In the genomic region with DNA sequence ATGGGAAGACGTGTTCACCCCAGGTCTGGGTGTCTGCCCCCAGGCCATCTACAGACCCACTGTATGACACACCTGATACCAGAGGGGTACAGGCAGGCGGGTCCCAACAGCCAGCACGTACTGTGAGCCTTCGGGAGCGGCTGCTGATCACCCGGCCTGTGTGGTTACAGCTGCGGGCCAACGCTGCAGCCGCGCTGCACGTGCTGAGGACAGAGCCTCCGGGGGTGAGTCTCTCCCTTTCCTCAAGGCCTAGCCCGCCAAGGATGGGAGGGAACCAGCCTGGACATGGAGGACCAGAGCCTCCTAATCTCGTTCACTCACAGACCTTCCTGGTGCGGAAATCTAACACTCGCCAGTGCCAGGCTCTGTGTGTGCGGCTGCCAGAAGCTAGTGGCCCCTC, we compare ENCODE assay signal across 9 mouse cellular contexts. TPM values are rescaled to one million over a fixed set of nuclear protein-coding genes. Genes with fewer than 3 reads are reported as not detected.
DNase-seq lines count a peak whose midpoint lies in the region; ATAC-seq and TF ChIP-seq lines count a peak whose summit lies in the region.
"Had no signal": no experiment of that assay in that cellular context is flagged by ENCODE, and none has a peak within 500 bp of the region (broad histone marks: within the 10 kb centered on the region; RNA-seq: fewer than 3 reads in every experiment).

No protein-coding gene starts in this region.

- H3K36me3 ChIP-seq in forebrain, embryonic 10.5 days (replicated peaks) = peaks cover 39% of the 10 kb centered on the region
- peaks cover 33% of the 10 kb centered on the region for H3K36me3 ChIP-seq in forebrain, embryonic 15.5 days
- H3K36me3 ChIP-seq in E14TG2a.4 (ENCODE audit: insufficient read depth, low read length) = peaks cover 63% of the 10 kb centered on the region
- H3K36me3 ChIP-seq in forebrain, postnatal 0 days (ENCODE audit: insufficient read depth) = peaks cover 34% of the 10 kb centered on the region
- peaks cover 38% of the 10 kb centered on the region for H3K36me3 ChIP-seq in liver, embryonic 12.5 days

- H3K4me3 ChIP-seq in forebrain, embryonic 10.5 days = peak overlapping the region; percentile 37
- no peak overlapping the region for H3K4me3 ChIP-seq in forebrain, embryonic 15.5 days
- H3K4me3 ChIP-seq in E14TG2a.4 (replicated peaks; ENCODE audit: low read length) = peak overlapping the region; percentile 77
- H3K4me3 ChIP-seq in forebrain, postnatal 0 days (ENCODE audit: low read depth, low read length) = no peak overlapping the region
- peak overlapping the region; percentile 12; the same call in 1 of the 2 replicates for H3K4me3 ChIP-seq in liver, embryonic 12.5 days

- H3K9ac ChIP-seq in forebrain, embryonic 15.5 days (replicated peaks) = no peak overlapping the region
- no peak overlapping the region for H3K9ac ChIP-seq in forebrain, postnatal 0 days
- no peak overlapping the region for H3K9ac ChIP-seq in liver, embryonic 12.5 days

- H3K27ac ChIP-seq in forebrain, embryonic 10.5 days = peak overlapping the region; percentile 69
- H3K27ac ChIP-seq in forebrain, embryonic 15.5 days (replicated peaks) = no peak overlapping the region
- no peak overlapping the region for H3K27ac ChIP-seq in forebrain, postnatal 0 days (ENCODE audit: low read depth, low read length)
- no peak overlapping the region for H3K27ac ChIP-seq in liver, embryonic 12.5 days

- ATAC-seq in forebrain, embryonic 15.5 days (replicated peaks) = no peak
- no peak for ATAC-seq in forebrain, postnatal 0 days
- ATAC-seq in liver, embryonic 12.5 days = 0 out of 2 replicates have a peak, but pooled peaks have one; percentile 10

- no peak for TF ChIP-seq CTCF in E14TG2a.4 (conservative IDR thresholded peaks at IDR 0.05; ENCODE audit: low read length)
- TF ChIP-seq CTCF in forebrain, postnatal 0 days (IDR thresholded peaks at IDR 0.05; ENCODE audit: low read depth) = no peak

- H3K4me1 ChIP-seq in forebrain, embryonic 10.5 days = peaks cover 44% of the 10 kb centered on the region
- peaks cover 20% of the 10 kb centered on the region for H3K4me1 ChIP-seq in forebrain, embryonic 15.5 days
- peaks cover 76% of the 10 kb centered on the region for H3K4me1 ChIP-seq in E14TG2a.4 (replicated peaks; ENCODE audit: low read depth, low read length)
- H3K4me1 ChIP-seq in forebrain, postnatal 0 days (ENCODE audit: insufficient read depth) = peaks cover 7% of the 10 kb centered on the region; the same call in 1 of the 2 replicates
- H3K4me1 ChIP-seq in liver, embryonic 12.5 days = peaks cover 19% of the 10 kb centered on the region

- H3K27me3 ChIP-seq in forebrain, embryonic 10.5 days (ENCODE audit: poor library complexity, severe bottlenecking) = peaks cover 46% of the 10 kb centered on the region
- peaks cover 35% of the 10 kb centered on the region for H3K27me3 ChIP-seq in forebrain, embryonic 15.5 days
- H3K27me3 ChIP-seq in E14TG2a.4 (ENCODE audit: insufficient read depth, low read length) = peaks cover 35% of the 10 kb centered on the region
- H3K27me3 ChIP-seq in forebrain, postnatal 0 days (ENCODE audit: insufficient read depth, low read length) = no peaks in the 10 kb centered on the region
- peaks cover 56% of the 10 kb centered on the region for H3K27me3 ChIP-seq in liver, embryonic 12.5 days (replicated peaks)

- WGBS in forebrain, embryonic 10.5 days = 8% methylated on average over 17 of the region's 17 CpGs
- WGBS in forebrain, embryonic 15.5 days = 7% methylated on average over 17 of the region's 17 CpGs
- WGBS in forebrain, postnatal 0 days = 14% methylated on average over 17 of the region's 17 CpGs
- WGBS in liver, embryonic 12.5 days (ENCODE audit: insufficient replicate concordance) = 14% methylated on average over 17 of the region's 17 CpGs

- H3K9me3 ChIP-seq in forebrain, embryonic 10.5 days = no peaks in the 10 kb centered on the region
- H3K9me3 ChIP-seq in forebrain, embryonic 15.5 days = no peaks in the 10 kb centered on the region
- no peaks in the 10 kb centered on the region for H3K9me3 ChIP-seq in E14TG2a.4 (ENCODE audit: low read length)
- no peaks in the 10 kb centered on the region for H3K9me3 ChIP-seq in forebrain, postnatal 0 days (ENCODE audit: low read length)
- H3K9me3 ChIP-seq in liver, embryonic 12.5 days (replicated peaks) = no peaks in the 10 kb centered on the region
- H3K9me3 ChIP-seq: G1E had no signal

- no peak overlapping the region for H3K4me2 ChIP-seq in forebrain, embryonic 15.5 days (replicated peaks)
- 0 out of 2 replicates have a peak overlapping the region, but pooled peaks have one; percentile 1 for H3K4me2 ChIP-seq in forebrain, postnatal 0 days (ENCODE audit: low read depth)
- H3K4me2 ChIP-seq in liver, embryonic 12.5 days = peak overlapping the region; percentile 40

- DNase-seq in forebrain, embryonic 10.5 days (ENCODE audit: extremely low spot score, low spot score) = no peak
- no peak for DNase-seq in forebrain, postnatal 0 days
- no peak for DNase-seq in c-Kit-positive CD71-positive TER-119-positive erythroid progenitor cells, embryonic 14.5 days (ENCODE audit: low spot score)
- no peak for DNase-seq in layer of hippocampus, adult 9-10 months (ENCODE audit: low spot score)
- no peak for DNase-seq in urinary bladder, adult 18-20 months (ENCODE audit: low spot score in 2 of 2)

RNA-seq across cellular contexts. Expression of gene Rin1, which starts 0.8 kb away (rescaled TPM):
- 2.7 and 3.7 TPM in 2 replicates for polyA plus RNA-seq in forebrain, embryonic 10.5 days (2016; fragmentation: Nextera tagmentation; extraction: Ambion mirVana)
- polyA plus RNA-seq in forebrain, embryonic 15.5 days (2015; fragmentation: Nextera tagmentation; extraction: Ambion mirVana) = 0.97 and 2.0 TPM in 2 replicates
- 3.0 and 9.8 TPM in 2 replicates for total RNA-seq in forebrain, postnatal 0 days (2014; rRNA removed)
- 1.7 and 2.4 TPM in 2 replicates for polyA plus RNA-seq in forebrain, postnatal 0 days (2015; fragmentation: Nextera tagmentation; extraction: Ambion mirVana)
- 0.50 and 0.92 TPM in 2 replicates for polyA plus RNA-seq in liver, embryonic 12.5 days (2016; fragmentation: Nextera tagmentation; extraction: Ambion mirVana)

RNA-seq across cellular contexts. Expression of gene Brms1, which starts 9.9 kb away (rescaled TPM):
- polyA plus RNA-seq in forebrain, embryonic 10.5 days (2016; fragmentation: Nextera tagmentation; extraction: Ambion mirVana) = 83.0 and 84.2 TPM in 2 replicates
- polyA plus RNA-seq in forebrain, embryonic 15.5 days (2015; fragmentation: Nextera tagmentation; extraction: Ambion mirVana) = 52.8 and 55.5 TPM in 2 replicates
- total RNA-seq in forebrain, postnatal 0 days (2014; rRNA removed) = 9.5 and 15.5 TPM in 2 replicates
- 27.6 and 29.3 TPM in 2 replicates for polyA plus RNA-seq in forebrain, postnatal 0 days (2015; fragmentation: Nextera tagmentation; extraction: Ambion mirVana)
- 40.4 TPM in 2 replicates for polyA plus RNA-seq in liver, embryonic 12.5 days (2016; fragmentation: Nextera tagmentation; extraction: Ambion mirVana)

RNA-seq across cellular contexts. Expression of gene AC124502.3, which starts 12.3 kb away (rescaled TPM):
- 2.8 and 3.6 TPM in 2 replicates for polyA plus RNA-seq in forebrain, embryonic 10.5 days (2016; fragmentation: Nextera tagmentation; extraction: Ambion mirVana)
- 3.3 and 4.0 TPM in 2 replicates for polyA plus RNA-seq in forebrain, embryonic 15.5 days (2015; fragmentation: Nextera tagmentation; extraction: Ambion mirVana)
- 3.0 and 7.0 TPM in 2 replicates for total RNA-seq in forebrain, postnatal 0 days (2014; rRNA removed)
- 1.4 and 2.0 TPM in 2 replicates for polyA plus RNA-seq in forebrain, postnatal 0 days (2015; fragmentation: Nextera tagmentation; extraction: Ambion mirVana)
- 0.20 and 0.23 TPM in 2 replicates for polyA plus RNA-seq in liver, embryonic 12.5 days (2016; fragmentation: Nextera tagmentation; extraction: Ambion mirVana)

RNA-seq across cellular contexts. Expression of gene B4gat1, which starts 12.4 kb away (rescaled TPM):
- 36.2 and 38.4 TPM in 2 replicates for polyA plus RNA-seq in forebrain, embryonic 10.5 days (2016; fragmentation: Nextera tagmentation; extraction: Ambion mirVana)
- 51.3 and 54.4 TPM in 2 replicates for polyA plus RNA-seq in forebrain, embryonic 15.5 days (2015; fragmentation: Nextera tagmentation; extraction: Ambion mirVana)
- 85.9 and 111 TPM in 2 replicates for total RNA-seq in forebrain, postnatal 0 days (2014; rRNA removed)
- 93.0 and 128 TPM in 2 replicates for polyA plus RNA-seq in forebrain, postnatal 0 days (2015; fragmentation: Nextera tagmentation; extraction: Ambion mirVana)
- 10.9 and 13.2 TPM in 2 replicates for polyA plus RNA-seq in liver, embryonic 12.5 days (2016; fragmentation: Nextera tagmentation; extraction: Ambion mirVana)

RNA-seq across cellular contexts. Expression of gene Cd248, which starts 16.8 kb away (rescaled TPM):
- polyA plus RNA-seq in forebrain, embryonic 10.5 days (2016; fragmentation: Nextera tagmentation; extraction: Ambion mirVana) = 15.9 and 17.6 TPM in 2 replicates
- 10.3 and 11.1 TPM in 2 replicates for polyA plus RNA-seq in forebrain, embryonic 15.5 days (2015; fragmentation: Nextera tagmentation; extraction: Ambion mirVana)
- total RNA-seq in forebrain, postnatal 0 days (2014; rRNA removed) = 11.8 and 20.8 TPM in 2 replicates
- polyA plus RNA-seq in forebrain, postnatal 0 days (2015; fragmentation: Nextera tagmentation; extraction: Ambion mirVana) = 16.3 and 18.1 TPM in 2 replicates
- 7.7 and 9.5 TPM in 2 replicates for polyA plus RNA-seq in liver, embryonic 12.5 days (2016; fragmentation: Nextera tagmentation; extraction: Ambion mirVana)
- total RNA-seq: G1E had no signal
- polyA plus RNA-seq: G1E had no signal

Comparison
In these comparisons a context has a peak if more than half of its experiments do, and no peak if none do; other contexts are left out.
1. H3K4me3 ChIP-seq: peak in forebrain, embryonic 10.5 days (single experiment), E14TG2a.4 (single experiment) and liver, embryonic 12.5 days (single experiment); none in forebrain, embryonic 15.5 days (single experiment) and forebrain, postnatal 0 days (single experiment).